Mouse (Mus musculus): Measurements from ENCODE around the gene Ets1.

Ets1 gene

GRCm38 (mm10) chr9:32635627-32636385, at the start of gene Ets1:
Gene Ets1 (plus strand): TSS chr9:32636221.
- no peak for DNase-seq (ENCODE audit: low read depth, low spot score)

GRCm38 (mm10) chr9:32589900-32590299, 46.1 kb upstream of the Ets1 start:
- DNase-seq (ENCODE audit: low read depth, low spot score) = peak; percentile 85

- no peak for DNase-seq (ENCODE audit: low read depth, low spot score)
Measured at GRCm38 (mm10) chr9:32590571-32590970, 45.5 kb upstream of the Ets1 start.

GRCm38 (mm10) chr9:32591732-32592582, 44.1 kb upstream of the Ets1 start:
- peak; percentile 92 for DNase-seq (ENCODE audit: low read depth, low spot score)

- no peak for DNase-seq (ENCODE audit: low read depth, low spot score)
Measured at GRCm38 (mm10) chr9:32592583-32592890, 43.5 kb upstream of the Ets1 start.

GRCm38 (mm10) chr9:32593816-32594215, 42.2 kb upstream of the Ets1 start:
- no peak for DNase-seq (ENCODE audit: low read depth, low spot score)

- peak; percentile 86 for DNase-seq (ENCODE audit: low read depth, low spot score)
Measured at GRCm38 (mm10) chr9:32594346-32594745, 41.7 kb upstream of the Ets1 start.

- DNase-seq (ENCODE audit: low read depth, low spot score) = no peak
Measured at GRCm38 (mm10) chr9:32595076-32595820, 40.8 kb upstream of the Ets1 start.

- no peak for DNase-seq (ENCODE audit: low read depth, low spot score)
Measured at GRCm38 (mm10) chr9:32596366-32596765, 39.7 kb upstream of the Ets1 start.

GRCm38 (mm10) chr9:32601953-32602352, 34.1 kb upstream of the Ets1 start:
- DNase-seq (ENCODE audit: low read depth, low spot score) = no peak

- DNase-seq (ENCODE audit: low read depth, low spot score) = no peak
Measured at GRCm38 (mm10) chr9:32603097-32603496, 32.9 kb upstream of the Ets1 start.

- DNase-seq (ENCODE audit: low read depth, low spot score) = no peak
Measured at GRCm38 (mm10) chr9:32607218-32607617, 28.8 kb upstream of the Ets1 start.

GRCm38 (mm10) chr9:32608831-32609610, 27.0 kb upstream of the Ets1 start:
- DNase-seq (ENCODE audit: low read depth, low spot score) = peak; percentile 50

GRCm38 (mm10) chr9:32610218-32610617, 25.8 kb upstream of the Ets1 start:
- DNase-seq (ENCODE audit: low read depth, low spot score) = no peak

GRCm38 (mm10) chr9:32610631-32611030, 25.4 kb upstream of the Ets1 start:
- no peak for DNase-seq (ENCODE audit: low read depth, low spot score)

GRCm38 (mm10) chr9:32611340-32611739, 24.7 kb upstream of the Ets1 start:
- DNase-seq (ENCODE audit: low read depth, low spot score) = no peak

- DNase-seq (ENCODE audit: low read depth, low spot score) = no peak
Measured at GRCm38 (mm10) chr9:32612426-32612825, 23.6 kb upstream of the Ets1 start.

- DNase-seq (ENCODE audit: low read depth, low spot score) = peak; percentile 50
Measured at GRCm38 (mm10) chr9:32612861-32613421, 23.1 kb upstream of the Ets1 start.

- no peak for DNase-seq (ENCODE audit: low read depth, low spot score)
Measured at GRCm38 (mm10) chr9:32614191-32614590, 21.8 kb upstream of the Ets1 start.

GRCm38 (mm10) chr9:32615461-32615860, 20.6 kb upstream of the Ets1 start:
- no peak for DNase-seq (ENCODE audit: low read depth, low spot score)

GRCm38 (mm10) chr9:32615986-32616385, 20.0 kb upstream of the Ets1 start:
- DNase-seq (ENCODE audit: low read depth, low spot score) = peak; percentile 94

Measured in CD4-positive helper T cell, adult 2 months (primary cell).